Mouse (Mus musculus) inflammation-experienced regulatory T-cells, adult 6 months (primary cell): Measurements from ENCODE around the gene Usp25. TPM values are rescaled to one million over a fixed set of nuclear protein-coding genes. Genes with fewer than 3 reads are reported as not detected.

Experiments
- ATAC-seq: one replicate; pipeline ENCODE4 v1.8.0; 2017
- polyA plus RNA-seq, 3 experiments: library from polyadenylated mRNA; unstranded; fragments of 100-300 nt; shearing (Covaris generic); gene quantifications; one replicate each; pipeline ENCODE4 v1.2.1; 2017

The Usp25 gene
- polyA plus RNA-seq, 3 experiments from 2014 or later, result 24.7 to 30.1 (median 26.5) TPM

DNA sequence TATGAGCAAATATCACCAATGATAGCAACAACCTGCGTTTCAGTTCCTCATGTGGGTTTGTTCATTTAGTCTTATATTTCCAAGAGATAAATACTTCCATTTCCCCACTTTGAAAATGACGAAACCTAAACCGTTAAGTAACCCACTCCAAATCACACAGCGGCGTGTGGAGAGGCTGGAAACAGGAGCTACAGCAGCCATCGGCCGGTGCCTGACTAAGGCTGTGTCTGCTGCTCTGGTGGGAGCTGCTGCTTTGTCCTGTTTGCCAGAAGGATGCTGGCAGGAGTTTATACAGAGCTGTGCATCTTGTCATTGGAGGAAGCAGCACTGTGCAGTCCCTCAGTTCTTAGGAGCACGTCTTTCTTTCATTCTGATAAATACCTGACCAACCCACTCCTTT, 21.2 kb downstream of the Usp25 start:
- ATAC-seq, result no peak

DNA sequence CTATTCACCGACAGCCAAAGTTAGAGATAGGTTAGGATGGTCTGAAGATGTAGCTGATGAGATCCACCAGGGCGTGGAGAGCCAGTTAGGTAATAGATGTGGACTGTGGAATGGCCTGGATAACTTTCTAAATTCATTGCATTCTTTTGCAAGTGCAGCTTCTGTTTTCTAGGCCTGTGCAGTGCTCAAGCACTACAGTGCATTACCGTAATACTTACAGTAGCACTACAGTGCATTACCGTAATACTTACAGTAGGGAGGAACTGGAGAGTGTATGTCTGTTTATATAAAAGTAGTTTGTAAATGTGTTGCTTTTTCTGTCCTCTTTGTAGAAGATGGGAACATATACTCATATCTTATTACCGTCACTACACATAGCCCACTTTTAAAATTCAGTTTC, 28.1 kb downstream of the Usp25 start:
- ATAC-seq, result no peak

DNA sequence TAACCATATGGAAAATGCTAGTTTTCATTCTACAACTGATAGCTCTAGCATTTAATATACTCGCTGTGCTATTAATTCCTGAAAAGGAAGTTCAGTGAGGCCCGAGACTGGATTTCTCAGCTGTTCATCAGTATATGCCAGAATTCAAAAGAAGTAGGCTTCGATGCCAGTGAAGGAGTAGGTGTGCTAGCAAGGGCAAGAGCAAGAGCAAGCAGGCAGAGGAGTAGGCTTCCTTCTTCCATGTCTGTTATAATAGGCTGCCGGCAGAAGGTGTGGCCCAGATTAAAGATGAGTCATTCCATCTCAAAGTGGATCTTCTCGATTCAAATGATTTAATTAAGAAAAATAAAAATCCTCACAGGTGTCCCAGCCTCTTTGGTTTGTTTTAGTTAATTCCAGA, 30.0 kb downstream of the Usp25 start:
- ATAC-seq, result no peak

DNA sequence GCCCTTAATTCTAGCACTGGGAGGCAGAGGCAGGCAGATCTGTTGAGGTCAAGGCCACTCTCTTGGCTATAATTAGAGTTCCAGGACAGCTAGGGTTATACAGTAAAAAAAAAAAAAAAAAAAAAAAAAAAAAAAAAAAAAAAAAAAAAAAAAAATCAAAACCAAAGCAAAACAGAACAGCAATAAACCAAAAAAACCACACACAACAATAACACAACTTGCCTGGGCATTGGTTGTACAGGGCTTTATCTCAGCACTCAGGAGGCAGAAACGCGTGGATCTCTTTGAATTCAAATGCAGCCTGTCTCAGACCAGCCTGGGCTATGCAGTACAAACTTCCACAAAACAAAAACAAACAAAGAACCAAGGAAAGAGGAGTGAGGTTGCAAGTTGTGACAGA, 40.7 kb downstream of the Usp25 start:
- no peak for ATAC-seq

DNA sequence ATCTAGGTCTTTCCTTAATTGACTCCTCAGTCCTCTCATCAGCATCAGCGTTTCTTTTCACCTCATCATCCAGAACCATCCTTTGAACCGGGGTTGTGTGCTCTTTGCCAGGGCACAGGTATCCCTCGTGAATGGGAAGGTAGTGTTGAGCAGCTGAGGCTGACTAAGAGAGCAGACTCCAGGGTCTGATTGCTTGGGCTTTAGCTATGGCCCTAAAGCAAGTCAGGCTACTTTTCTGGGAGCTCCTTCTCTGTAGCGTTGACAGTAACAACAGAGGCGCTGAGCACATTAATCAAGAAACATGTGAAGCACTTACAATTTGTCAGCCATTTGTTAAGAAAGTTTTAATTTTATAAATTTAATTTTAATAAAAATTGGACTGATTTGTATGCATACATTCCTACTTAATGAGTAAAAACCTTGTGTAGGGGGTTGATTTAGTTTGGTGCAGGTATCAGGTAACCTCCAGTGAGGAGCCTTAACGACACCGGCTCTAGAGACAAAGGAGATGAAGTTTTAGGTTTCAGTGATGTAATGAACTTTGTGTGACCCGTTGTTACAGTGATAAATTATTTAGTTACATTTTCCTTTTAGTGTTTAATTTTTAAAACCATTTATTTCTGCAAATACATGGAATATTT, 42.1 kb downstream of the Usp25 start:
- ATAC-seq, result no peak

DNA sequence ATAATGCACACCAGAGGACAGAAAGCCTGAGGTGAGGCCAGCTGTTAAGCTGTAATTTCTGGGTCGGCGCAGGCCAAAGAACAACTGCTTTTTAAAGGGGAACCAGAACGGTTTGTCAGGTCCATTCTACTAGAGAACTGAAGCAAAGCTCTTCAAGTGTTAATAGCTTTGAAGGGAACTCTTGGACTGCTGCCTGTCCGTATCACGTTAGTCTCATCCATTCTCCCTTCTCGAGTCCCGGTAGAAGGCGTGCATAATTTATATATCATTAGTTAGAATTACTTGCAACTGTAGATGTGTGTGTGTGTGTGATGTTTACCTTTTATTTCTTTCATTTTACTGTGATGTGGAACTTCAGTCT, 42.6 kb downstream of the Usp25 start:
- ATAC-seq, result no peak

DNA sequence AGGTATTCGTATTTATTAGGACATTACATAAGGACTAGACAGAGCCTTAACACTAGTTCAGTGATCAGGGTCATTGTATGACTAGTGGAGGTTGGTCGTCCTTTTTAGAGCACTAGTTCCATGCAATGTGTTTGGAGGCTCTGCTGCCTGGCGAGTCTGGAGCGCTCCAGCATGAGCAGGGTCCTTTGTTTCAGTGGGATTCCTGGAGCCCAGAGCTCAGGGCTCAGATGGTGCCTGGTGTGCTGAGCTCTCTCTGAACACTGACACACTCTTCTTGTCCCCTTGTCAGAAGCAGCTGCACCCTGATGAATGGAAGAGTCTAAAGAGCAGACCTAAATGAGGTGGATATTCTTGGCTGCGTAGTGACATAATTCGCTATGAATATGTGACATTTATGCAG, 45.1 kb downstream of the Usp25 start:
- no peak for ATAC-seq

DNA sequence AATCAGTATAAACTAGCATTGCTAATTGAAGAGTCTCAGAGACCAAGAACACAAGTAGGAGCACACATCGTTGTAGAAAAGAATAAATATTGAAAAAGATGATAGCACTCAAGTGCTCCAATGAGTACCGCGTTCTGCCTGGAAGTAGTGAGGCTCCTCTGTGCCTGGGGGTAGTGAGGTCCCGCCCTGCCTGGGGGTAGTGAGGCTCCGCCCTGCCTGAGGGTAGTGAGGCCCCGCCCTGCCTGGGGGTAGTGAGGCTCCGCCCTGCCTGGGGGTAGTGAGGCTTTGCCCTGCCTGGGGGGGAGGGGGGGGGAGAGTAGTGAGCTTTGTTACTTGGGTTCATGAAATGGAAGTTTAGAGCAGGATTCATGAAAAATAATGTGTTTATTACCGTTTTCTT, 46.7 kb downstream of the Usp25 start:
- ATAC-seq, result no peak

DNA sequence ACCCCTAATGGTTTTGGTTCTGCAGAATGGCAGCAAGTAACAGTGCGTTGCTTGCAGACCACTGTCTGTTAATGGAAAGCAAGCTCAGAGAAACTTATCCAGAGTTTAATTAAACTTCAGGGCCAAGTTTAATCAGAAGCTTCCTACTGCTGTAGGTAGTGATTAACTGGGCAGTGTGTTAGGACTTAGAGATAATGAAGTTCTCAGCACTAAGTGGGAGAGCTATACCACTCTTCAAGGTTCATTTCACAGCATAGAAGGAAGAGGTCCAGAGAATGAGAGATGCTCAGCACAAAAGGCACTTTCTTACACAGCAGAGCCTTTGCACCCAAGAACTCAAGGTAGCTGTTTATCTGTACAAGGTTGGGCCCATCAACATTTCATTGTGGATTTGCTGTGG, 50.4 kb downstream of the Usp25 start:
- no peak for ATAC-seq

DNA sequence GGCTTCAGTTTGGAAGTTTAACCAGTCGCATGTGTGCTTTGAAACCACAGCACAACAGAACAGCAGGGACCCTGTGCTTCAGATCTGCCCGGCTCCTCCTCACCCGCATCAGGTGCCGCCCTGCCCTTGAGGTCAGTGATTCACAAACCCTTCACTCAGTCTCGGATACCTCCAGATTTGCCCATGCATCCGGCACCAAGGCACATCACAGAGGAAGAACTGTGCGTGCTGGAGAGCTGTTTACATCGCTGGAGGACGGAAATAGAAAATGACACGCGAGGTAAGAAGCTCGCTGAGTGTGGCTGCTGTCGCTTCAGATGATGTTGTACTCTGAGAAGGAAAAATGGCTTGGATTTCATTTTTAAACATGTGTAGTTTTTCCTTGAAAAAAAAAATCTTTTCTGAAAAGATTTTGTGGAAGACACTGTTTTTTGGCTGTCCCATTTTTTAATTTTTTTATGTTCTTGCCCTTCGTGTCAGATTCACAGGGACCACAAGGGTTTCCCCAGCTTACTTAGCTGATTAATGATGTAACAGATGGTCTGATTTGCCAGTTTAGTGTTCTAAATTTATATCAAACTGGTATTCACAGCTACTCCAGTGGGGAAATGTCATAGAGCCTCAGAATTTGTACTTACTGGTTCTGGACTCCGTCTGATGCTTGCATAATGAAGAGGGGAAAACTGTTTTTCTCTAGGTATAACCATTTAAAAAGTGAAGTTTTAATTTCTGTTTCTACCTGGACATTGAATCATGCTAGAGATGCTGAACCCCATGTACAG, 63.6 kb downstream of the Usp25 start:
- no peak for ATAC-seq

DNA sequence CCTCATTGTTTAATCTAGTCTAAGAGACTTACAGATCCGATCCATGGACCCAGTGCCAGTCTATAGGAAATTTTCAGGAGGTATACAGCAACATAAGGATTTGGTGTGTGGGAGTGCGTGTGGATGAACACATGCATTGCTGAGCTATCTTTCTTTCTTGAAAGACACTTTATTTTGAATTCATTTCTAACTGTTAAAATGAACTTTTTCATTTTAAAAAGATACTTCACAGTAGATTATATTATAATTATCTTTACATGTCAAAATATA, 64.2 kb downstream of the Usp25 start:
- ATAC-seq, result no peak

DNA sequence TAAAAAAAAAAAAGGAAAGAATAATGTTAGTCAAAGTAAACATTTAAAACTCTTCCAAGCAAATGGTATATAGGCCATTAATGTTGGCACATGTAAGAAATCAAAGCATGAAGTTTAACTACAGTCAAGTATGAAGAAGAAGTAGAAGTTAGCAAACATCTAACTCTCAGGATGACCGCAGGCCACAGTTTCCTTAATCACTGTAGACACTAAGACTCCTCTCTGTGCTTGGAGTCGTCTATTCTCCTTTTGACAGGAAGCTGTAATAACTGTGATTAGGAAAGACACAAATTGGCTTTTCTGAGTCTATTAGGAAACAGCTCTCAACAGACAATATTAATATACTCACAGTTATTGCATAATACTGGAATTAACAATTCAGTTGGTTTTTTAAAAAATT, 70.6 kb downstream of the Usp25 start:
- ATAC-seq, result no peak

DNA sequence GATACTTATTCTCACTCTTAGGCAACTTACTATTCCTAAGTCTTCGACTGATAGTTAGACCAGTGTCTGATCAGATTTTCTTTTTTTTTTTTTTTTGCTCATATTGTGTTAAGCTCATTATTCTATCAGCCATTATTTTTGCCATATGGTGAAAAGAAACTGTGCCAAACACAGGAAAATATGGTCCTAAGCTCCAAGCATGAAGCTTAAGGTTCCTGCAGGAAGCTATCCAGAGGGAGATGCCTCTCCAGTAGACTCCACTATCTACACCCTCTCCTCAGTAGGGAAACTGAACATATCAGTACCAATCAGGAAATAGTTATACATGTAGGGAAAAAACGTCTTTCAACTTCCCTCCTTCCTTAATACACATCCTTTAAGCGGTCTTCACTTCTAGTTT, 76.3 kb downstream of the Usp25 start:
- ATAC-seq, result no peak

DNA sequence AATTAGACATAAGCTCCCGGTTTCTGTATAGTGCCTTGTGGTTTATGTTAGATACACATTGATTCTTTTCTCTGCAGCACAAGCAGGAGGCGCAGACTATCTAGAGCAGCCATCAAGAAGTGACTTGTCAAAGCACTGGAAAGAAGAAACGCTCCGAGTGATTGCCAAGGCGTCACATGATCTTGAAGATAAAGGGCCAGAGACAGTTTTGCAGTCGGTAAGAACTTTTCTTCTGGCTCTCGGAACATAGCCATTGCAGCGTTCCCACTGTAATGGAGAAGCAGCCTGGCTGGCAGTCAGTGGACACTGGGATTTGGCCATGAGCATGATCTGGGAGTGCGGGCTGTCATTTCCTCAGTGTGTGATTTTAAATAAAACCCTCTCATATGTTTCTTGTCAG, 80.0 kb downstream of the Usp25 start:
- ATAC-seq, result no peak

DNA sequence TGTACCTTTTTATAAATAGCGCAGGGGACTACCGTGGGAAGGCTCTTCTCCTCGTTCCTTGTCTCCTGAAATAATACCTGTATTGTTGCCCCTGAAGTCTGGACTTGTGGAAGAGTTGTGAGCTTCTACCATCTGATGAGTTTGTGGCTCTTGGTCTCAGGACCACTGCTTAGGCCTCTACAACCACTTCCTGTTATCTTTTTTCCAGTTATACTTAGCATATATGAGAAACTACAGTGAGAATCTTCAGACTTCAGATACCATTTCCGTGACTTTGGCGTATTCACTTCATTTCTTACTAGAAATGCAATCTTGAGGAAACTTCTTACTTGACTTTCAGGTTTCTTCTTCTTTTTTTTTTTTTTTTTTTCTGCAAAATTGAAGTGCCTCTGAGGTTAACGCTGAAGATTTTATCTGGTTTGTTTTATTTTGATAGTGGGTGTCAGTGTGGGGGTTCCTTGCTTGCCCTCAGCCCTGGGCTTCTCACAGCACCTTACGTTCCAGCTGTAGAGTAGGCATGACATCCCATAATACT, 81.6 kb downstream of the Usp25 start:
- ATAC-seq, result peak; percentile 53

DNA sequence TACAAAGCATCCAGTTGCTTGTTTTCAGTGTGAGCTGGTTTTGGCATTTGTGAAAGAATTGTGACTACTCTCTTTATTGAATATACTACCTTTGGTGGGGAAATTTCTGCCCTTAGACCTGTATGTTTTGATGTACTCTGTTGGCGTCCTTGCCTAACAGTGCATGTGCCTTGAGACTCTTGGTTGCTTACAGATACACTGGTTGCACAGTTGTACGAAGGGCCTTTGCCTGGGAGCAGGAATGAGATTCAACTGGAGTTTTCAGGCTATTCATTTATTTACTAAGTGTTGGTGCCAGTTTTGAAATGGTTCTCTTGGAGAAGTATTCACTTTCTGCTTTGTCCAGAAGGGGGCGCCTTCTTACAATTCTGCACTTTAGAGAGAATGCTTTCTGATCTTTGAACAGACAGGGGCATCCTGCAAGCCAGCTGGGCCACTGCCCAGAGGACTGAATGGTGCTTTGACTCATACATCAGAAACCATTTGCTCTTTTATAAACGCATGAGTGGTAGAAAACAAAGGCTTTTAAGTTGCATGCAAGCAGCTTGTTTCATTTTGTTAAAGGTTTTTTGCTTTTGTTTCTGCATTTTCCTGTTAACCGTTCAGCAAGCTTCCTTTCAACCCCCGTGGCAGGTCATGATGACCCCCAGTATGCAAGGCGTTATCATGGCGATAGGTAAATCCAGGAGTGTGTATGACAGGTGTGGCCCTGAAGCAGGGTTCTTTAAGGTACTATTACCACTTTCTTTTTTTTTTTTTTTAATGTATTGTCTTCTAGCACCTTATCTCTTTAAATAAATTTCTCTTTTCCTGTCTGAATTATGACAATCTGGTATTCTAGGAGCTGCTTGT, 85.7 kb downstream of the Usp25 start:
- ATAC-seq, result peak; percentile 52

DNA sequence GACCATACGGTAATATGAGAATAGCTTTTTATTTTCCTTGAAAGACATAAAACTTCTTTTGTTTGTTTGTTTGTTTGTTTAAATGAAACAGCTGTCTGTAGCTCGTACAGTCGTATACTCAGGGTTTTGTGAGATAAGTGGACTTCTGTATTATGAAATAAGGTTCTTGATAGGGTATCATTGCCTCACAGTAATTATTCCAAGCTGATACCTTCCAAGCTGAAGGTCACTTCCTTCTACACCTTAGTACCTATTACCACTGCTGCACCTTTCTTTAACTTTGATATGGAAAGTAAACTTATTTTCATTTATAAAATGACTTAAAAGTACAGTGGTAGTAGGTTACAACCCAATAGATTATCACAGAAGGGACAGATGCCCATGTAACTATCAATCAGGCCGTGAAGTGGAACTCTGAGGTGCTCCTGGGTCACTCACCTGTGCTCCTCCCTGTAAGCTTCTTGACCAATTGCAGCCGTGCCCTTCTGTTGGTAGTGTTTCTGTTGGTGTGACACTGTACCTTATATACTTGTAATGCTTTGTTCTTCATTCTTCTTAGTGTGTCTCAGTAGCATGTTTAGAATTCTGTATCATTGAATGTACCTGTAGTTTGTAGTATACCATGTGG, 90.2 kb downstream of the Usp25 start:
- no peak for ATAC-seq

DNA sequence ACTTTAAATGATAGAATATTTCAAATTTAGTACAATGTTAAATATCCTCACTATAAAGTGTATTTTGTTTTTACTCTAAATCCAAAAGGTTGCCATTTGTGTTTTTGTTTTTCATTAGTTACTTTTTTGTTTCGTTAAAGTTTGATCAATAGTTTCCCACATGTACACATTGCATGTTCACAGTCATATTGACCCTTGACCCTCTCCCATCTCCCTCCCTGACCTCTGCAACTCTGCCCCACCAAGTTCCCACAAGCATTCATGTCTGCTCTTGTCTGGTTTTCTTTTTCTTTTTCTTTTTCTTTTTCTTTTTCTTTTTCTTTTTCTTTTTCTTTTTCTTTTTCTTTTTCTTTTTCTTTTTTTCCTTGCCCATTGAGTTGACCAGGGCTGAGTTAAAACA, 97.8 kb downstream of the Usp25 start:
- no peak for ATAC-seq

DNA sequence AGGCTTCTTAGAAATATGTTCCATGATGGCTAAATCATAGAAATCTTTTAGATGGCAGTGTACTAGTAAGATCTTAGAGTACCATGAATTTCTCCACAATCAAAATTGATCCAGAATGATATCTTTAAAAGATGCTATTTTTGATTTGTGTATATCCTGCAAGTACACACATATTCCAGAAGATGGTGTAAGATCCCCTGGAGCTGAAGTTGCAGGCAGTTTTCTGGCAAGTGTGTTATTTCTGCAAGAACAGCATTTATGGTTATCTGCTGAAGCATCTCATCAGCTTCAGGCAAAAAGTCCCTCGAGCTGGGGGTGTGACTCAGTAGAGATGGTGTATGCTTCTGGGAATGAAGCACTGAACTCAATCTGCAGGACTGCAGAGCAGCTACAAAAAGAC, 112.4 kb downstream of the Usp25 start:
- no peak for ATAC-seq

DNA sequence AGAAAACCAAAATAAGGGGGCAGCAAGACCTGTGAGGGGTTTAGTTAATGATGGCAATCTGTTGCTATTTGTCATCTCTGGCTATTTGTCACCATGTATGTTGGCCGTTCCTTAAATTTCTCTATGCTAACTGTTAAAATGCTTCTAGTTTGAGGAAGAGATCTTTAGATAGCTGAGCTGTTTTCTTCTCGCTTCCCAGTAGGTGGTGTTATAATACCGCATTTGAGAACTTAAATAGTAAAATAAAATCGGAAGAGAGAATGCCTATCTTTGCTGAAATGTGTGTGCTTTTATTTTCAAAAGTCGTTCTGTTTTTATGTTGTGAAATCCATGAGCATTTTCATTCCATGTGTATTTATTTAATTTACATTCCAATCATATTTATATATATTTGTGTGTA, 115.2 kb downstream of the Usp25 start:
- no peak for ATAC-seq

DNA sequence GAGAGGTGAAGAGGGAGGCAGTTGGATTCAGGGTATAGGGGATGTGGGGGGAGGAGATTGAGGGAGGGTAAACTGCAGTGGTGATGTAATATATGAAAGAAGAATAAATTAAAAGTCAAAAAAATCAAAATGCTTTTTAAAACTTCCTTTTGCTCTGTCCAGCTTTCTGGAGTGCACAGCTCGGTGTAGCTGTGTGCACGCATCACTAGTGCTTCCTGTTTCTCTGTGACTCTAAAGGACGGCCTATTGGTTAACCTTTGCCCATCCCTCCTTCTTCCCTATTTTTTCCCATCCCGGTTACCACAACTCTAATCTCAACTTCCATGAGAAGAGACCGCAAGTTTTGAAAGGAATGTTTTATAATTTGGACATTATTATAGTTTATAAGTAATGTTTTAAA, 119.5 kb downstream of the Usp25 start:
- no peak for ATAC-seq

DNA sequence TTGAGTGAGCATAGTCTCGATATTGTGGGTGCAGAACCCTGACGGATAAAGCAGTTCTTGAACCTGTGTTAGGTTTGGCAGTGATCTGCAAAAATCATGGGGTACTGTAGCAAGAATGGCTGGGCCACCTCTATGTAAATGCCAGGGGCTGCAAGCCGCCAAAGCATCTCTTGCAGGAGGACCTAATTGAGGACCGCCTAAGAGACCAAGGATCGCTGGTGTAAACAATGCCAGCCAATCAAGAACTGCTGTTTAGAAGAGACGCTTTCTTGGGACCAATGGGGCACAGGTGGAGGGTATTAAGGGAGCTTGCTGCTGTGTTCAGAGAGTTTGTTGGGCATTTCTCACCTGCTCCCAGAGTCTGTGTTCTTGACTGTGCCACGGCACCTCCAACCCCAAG, 127.1 kb downstream of the Usp25 start:
- no peak for ATAC-seq

DNA sequence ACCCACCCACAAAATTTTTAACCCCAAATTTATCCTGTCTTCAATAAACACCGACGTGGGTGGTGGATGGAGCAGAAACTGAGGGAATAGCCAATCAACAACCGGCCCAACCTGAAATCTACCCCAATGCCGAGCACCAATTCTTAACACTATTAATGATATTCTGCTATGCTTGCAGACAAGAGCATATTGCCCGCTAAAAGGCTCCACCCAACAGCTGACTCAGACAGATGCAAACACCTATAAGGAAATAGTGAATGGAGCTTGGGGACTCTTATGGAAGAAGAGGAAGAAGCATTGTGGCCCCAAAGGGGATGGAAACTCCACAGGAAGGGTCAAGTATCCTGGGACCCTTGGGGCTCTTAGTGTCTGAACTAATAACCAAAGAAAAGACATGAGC, 133.3 kb downstream of the Usp25 start:
- ATAC-seq, result no peak
